Mouse (Mus musculus): ENCODE data around the gene C87977. TPM values are rescaled to one million over a fixed set of nuclear protein-coding genes. Genes with fewer than 3 reads are reported as not detected.

C87977 gene
- total RNA-seq (2023), result not detected

GRCm38 (mm10) chr4:144213218-144213617 lies at the start of gene C87977:
C87977 (minus strand) TSS chr4:144213318.

DNA sequence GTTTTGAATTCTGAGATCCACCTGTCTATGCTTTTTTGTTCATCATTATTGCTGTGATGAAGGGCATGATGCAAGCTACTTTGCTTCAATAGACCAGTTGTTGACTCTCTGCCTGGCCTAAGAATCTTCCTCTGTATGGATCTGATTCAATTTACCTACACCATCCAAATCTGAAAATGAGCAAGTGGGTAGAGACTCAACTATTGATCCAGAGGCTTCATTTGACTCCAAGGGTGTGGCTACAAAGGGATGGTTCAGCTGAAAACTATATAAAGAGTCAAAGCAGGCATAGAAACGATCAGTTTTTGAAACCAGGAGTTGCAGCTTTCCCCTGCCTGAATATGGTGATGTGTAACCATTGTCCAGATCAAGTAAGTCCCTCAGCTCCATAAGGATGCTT lies 22.7 kb downstream of the C87977 start, which contains the start of gene Oog2:
Gene Oog2 (plus strand): TSS at position 301 of the 400 bp plus-strand sequence.

GRCm38 (mm10) chr4:144162563-144162962 lies 50.6 kb downstream of the C87977 start, which contains the start of gene Oog3:
Oog3 (minus strand) TSS chr4:144162663.

Other genes with a start within 250 kb of the C87977 start
- gene Gm13101, start 246.4 kb downstream of the C87977 start, total RNA-seq (2023), result not detected
- gene Pramef17, start 218.9 kb downstream of the C87977 start, total RNA-seq (2023), result not detected
- not detected for gene Pramel4, start 154.2 kb downstream of the C87977 start, total RNA-seq (2023)
- not detected for gene Gm13102, start 106.8 kb downstream of the C87977 start, total RNA-seq (2023)
- not detected for gene Oog3, start 50.7 kb downstream of the C87977 start, total RNA-seq (2023)
- gene Oog2, start 22.6 kb downstream of the C87977 start, total RNA-seq (2023), result not detected
- gene Pramel5, start 67.2 kb upstream of the C87977 start, total RNA-seq (2023), result not detected
- gene Gm13128, start 116.9 kb upstream of the C87977 start, total RNA-seq (2023), result not detected
- gene Gm13119, start 144.6 kb upstream of the C87977 start, total RNA-seq (2023), result not detected
- not detected for gene Pramef20, start 164.6 kb upstream of the C87977 start, total RNA-seq (2023)
- not detected for gene Pramef12, start 195.1 kb upstream of the C87977 start, total RNA-seq (2023)
- gene 1700012P22Rik, start 225.5 kb upstream of the C87977 start, total RNA-seq (2023), result not detected
- gene Gm9944, start 240.0 kb upstream of the C87977 start, total RNA-seq (2023), result not detected